Mouse (Mus musculus) thymus, adult 2 months (tissue): Measurements from ENCODE around the gene Gm5148.

ENCODE experiments used
- CTCF ChIP-seq: fragments of 200-500 bp; IDR thresholded peaks from 2 replicates; pipeline ENCODE4 v1.5.1; 2012; ENCODE audit warnings: mild to moderate bottlenecking, control low read depth, low read length, moderate library complexity, borderline replicate concordance; ENCODE audit not compliant: control insufficient read depth, poor library complexity, insufficient read depth; ENCODE audit errors: extremely low read depth
- POLR2A ChIP-seq: fragments of 200-500 bp; IDR thresholded peaks from 2 replicates; pipeline ENCODE4 v1.6.1; 2012; ENCODE audit warnings: mild to moderate bottlenecking, low read length, control low read depth, moderate library complexity; ENCODE audit not compliant: control insufficient read depth, poor library complexity, insufficient read depth; ENCODE audit errors: extremely low read depth

- TF ChIP-seq POLR2A, result no peak
- TF ChIP-seq CTCF, result no peak
Measured at GRCm38 (mm10) chr3:37705436-37705835, 18.9 kb downstream of the Gm5148 start.
